36 mouse cellular contexts compared by ENCODE assay signal in genomic region chr14:20828524-20828923, GRCm38 (mm10). TPM values are rescaled to one million over a fixed set of nuclear protein-coding genes. Genes with fewer than 3 reads are reported as not detected.
DNase-seq lines count a peak whose midpoint lies in the region; ATAC-seq and TF ChIP-seq lines count a peak whose summit lies in the region.
"Had no signal": no experiment of that assay in that cellular context is flagged by ENCODE, and none has a peak within 500 bp of the region (broad histone marks: within the 10 kb centered on the region; RNA-seq: fewer than 3 reads in every experiment).

No protein-coding gene starts in this region.

- intact Hi-C loops in gastrocnemius, adult 2 months (cut with DNase I) = no loop called here

- 55% methylated on average over 3 of the region's 3 CpGs for WGBS in thymus, adult 2 months
- WGBS in forebrain, embryonic 16.5 days = 90% methylated on average over 3 of the region's 3 CpGs

- ATAC-seq in forebrain, embryonic 16.5 days = no peak
- ATAC-seq: forebrain, postnatal 0 days; hindbrain, postnatal 0 days; intestine, embryonic 16.5 days; midbrain, embryonic 16.5 days had no signal

- H3K9ac ChIP-seq in forebrain, embryonic 16.5 days (replicated peaks; ENCODE audit: low read depth, low read length) = no peak overlapping the region
- H3K9ac ChIP-seq: embryonic facial prominence, embryonic 13.5 days; forebrain, postnatal 0 days; heart, embryonic 15.5 days; hindbrain, embryonic 12.5 days; limb, embryonic 12.5 days; liver, embryonic 15.5 days; lung, embryonic 14.5 days; neural tube, embryonic 13.5 days had no signal

- no peak for TF ChIP-seq POLR2A in thymus, adult 2 months (IDR thresholded peaks at IDR 0.05; ENCODE audit: control insufficient read depth, extremely low read depth, insufficient read depth, low read length, poor library complexity)
- TF ChIP-seq POLR2A in embryonic fibroblast, embryonic 13.5 days (IDR thresholded peaks at IDR 0.05; ENCODE audit: low read depth, low read length) = no peak

- peaks cover 4% of the 10 kb centered on the region for H3K4me1 ChIP-seq in thymus, adult 2 months (replicated peaks; ENCODE audit: control insufficient read depth, insufficient read depth, low read length)
- H3K4me1 ChIP-seq in embryonic fibroblast, embryonic 13.5 days (ENCODE audit: control insufficient read depth, insufficient read depth, low read length) = peaks cover 9% of the 10 kb centered on the region
- no peaks in the 10 kb centered on the region for H3K4me1 ChIP-seq in forebrain, embryonic 16.5 days (replicated peaks; ENCODE audit: control insufficient read depth, insufficient read depth, low read length)
- H3K4me1 ChIP-seq: hindbrain, embryonic 12.5 days; liver, embryonic 15.5 days; neural tube, embryonic 13.5 days had no signal

- no peak overlapping the region for H3K4me2 ChIP-seq in forebrain, embryonic 16.5 days (ENCODE audit: low read length)
- H3K4me2 ChIP-seq: embryonic facial prominence, embryonic 13.5 days; heart, embryonic 15.5 days; hindbrain, embryonic 12.5 days; limb, embryonic 12.5 days; lung, embryonic 14.5 days; midbrain, embryonic 11.5 days; neural tube, embryonic 13.5 days had no signal

- TF ChIP-seq CTCF in gastrocnemius, adult 2 months (IDR thresholded peaks at IDR 0.05) = no peak
- no peak for TF ChIP-seq CTCF in thymus, adult 2 months (IDR thresholded peaks at IDR 0.05; ENCODE audit: borderline replicate concordance, control insufficient read depth, extremely low read depth, insufficient read depth, low read length, poor library complexity)
- TF ChIP-seq CTCF in embryonic fibroblast, embryonic 13.5 days (IDR thresholded peaks at IDR 0.05; ENCODE audit: borderline replicate concordance, insufficient read depth, low read length) = no peak

- peak overlapping the region; percentile 72 for H3K27ac ChIP-seq in gastrocnemius, adult 2 months
- H3K27ac ChIP-seq in thymus, adult 2 months (ENCODE audit: control insufficient read depth, insufficient read depth, low read length) = no peak overlapping the region
- 0 out of 2 replicates have a peak overlapping the region, but pooled peaks have one; percentile 36 for H3K27ac ChIP-seq in embryonic fibroblast, embryonic 13.5 days (ENCODE audit: insufficient read depth, low read length)
- H3K27ac ChIP-seq in forebrain, embryonic 16.5 days (ENCODE audit: low read length) = no peak overlapping the region
- H3K27ac ChIP-seq: embryonic facial prominence, embryonic 13.5 days; heart, embryonic 10.5 days; hindbrain, embryonic 12.5 days; hindbrain, postnatal 0 days; limb, embryonic 12.5 days; neural tube, embryonic 13.5 days; stomach, postnatal 0 days had no signal

- no peak overlapping the region for H3K4me3 ChIP-seq in gastrocnemius, adult 2 months
- H3K4me3 ChIP-seq in thymus, adult 2 months (ENCODE audit: control insufficient read depth, insufficient read depth, low read length) = no peak overlapping the region
- H3K4me3 ChIP-seq in embryonic fibroblast, embryonic 13.5 days (ENCODE audit: insufficient read depth, low read length) = no peak overlapping the region
- H3K4me3 ChIP-seq in forebrain, embryonic 16.5 days (replicated peaks; ENCODE audit: low read length) = no peak overlapping the region
- H3K4me3 ChIP-seq: embryonic facial prominence, embryonic 13.5 days; erythroblast, embryonic 14.5 days; heart, embryonic 10.5 days; heart, embryonic 15.5 days; hindbrain, embryonic 12.5 days; limb, embryonic 12.5 days; liver, embryonic 15.5 days; myocyte; neural tube, embryonic 13.5 days had no signal

- H3K9me3 ChIP-seq in forebrain, embryonic 16.5 days (ENCODE audit: control insufficient read depth, low read length) = no peaks in the 10 kb centered on the region
- H3K9me3 ChIP-seq: embryonic facial prominence, embryonic 13.5 days; heart, embryonic 10.5 days; heart, embryonic 15.5 days; hindbrain, embryonic 12.5 days; limb, embryonic 12.5 days; liver, embryonic 15.5 days; neural tube, embryonic 13.5 days had no signal

- no peak for DNase-seq in gastrocnemius, adult 2 months
- DNase-seq in gastrocnemius, adult 18-20 months (ENCODE audit: low spot score) = no peak
- peak; percentile 11 for DNase-seq in thymus, postnatal 0 days (ENCODE audit: low spot score)
- no peak for DNase-seq in thymus, adult 2 months
- no peak for DNase-seq in layer of hippocampus, adult 8-10 months (ENCODE audit: low spot score in 2 of 2)
- no peak for DNase-seq in ovary, postnatal 14 days (ENCODE audit: low spot score)
- DNase-seq: adrenal gland, adult 8-10 months; cerebellum, adult 11 months; cerebellum, adult 9-10 months; forebrain, postnatal 0 days; gastrocnemius, postnatal 14 days; kidney, adult 8-10 months; kidney, postnatal 4 days; layer of hippocampus, adult 9-11 months; lung, embryonic 14.5 days; lung, postnatal 14 days; retina, postnatal 1 day; right cerebral cortex, postnatal 14 days; thymus, adult 18-20 months; thymus, postnatal 4 days had no signal

- no peaks in the 10 kb centered on the region for H3K36me3 ChIP-seq in thymus, adult 2 months (ENCODE audit: control insufficient read depth, insufficient read depth, low read length)
- no peaks in the 10 kb centered on the region for H3K36me3 ChIP-seq in forebrain, embryonic 16.5 days (ENCODE audit: control insufficient read depth, insufficient read depth)
- H3K36me3 ChIP-seq: embryonic facial prominence, embryonic 13.5 days; heart, embryonic 10.5 days; heart, embryonic 15.5 days; hindbrain, embryonic 12.5 days; limb, embryonic 12.5 days; liver, embryonic 15.5 days; neural tube, embryonic 13.5 days had no signal

- H3K27me3 ChIP-seq in thymus, adult 2 months (ENCODE audit: control insufficient read depth, insufficient read depth, low read length) = no peaks in the 10 kb centered on the region
- no peaks in the 10 kb centered on the region for H3K27me3 ChIP-seq in forebrain, embryonic 16.5 days (replicated peaks; ENCODE audit: control insufficient read depth, insufficient read depth, low read length)
- H3K27me3 ChIP-seq: embryonic facial prominence, embryonic 13.5 days; heart, embryonic 15.5 days; hindbrain, embryonic 12.5 days; limb, embryonic 12.5 days; neural tube, embryonic 13.5 days had no signal

RNA-seq across cellular contexts. Expression of gene Plau, which starts 7.9 kb away (rescaled TPM):
- total RNA-seq in gastrocnemius, adult 2 months (2021) = 10 to 100 TPM; 17.2 to 28.5 TPM
- 10 to 100 TPM; 13.6 to 29.2 TPM for total RNA-seq in gastrocnemius, adult 18-20 months (2021)
- 3.5 and 3.7 TPM in 2 replicates for polyA plus RNA-seq in thymus, postnatal 0 days (2015; fragmentation: Nextera tagmentation; extraction: Ambion mirVana)
- polyA plus RNA-seq in thymus, adult 2 months (2012; rRNA removed) = 5.6 and 6.4 TPM in 2 replicates
- polyA plus RNA-seq in embryonic fibroblast, embryonic 13.5 days (2011; ENCODE audit: insufficient read length, low read depth, missing spikeins) = 75.9 and 142 TPM in 2 replicates
- 0.33 and 0.50 TPM in 2 replicates for polyA plus RNA-seq in forebrain, embryonic 16.5 days (2015; fragmentation: Nextera tagmentation; extraction: Ambion mirVana)
- total RNA-seq in layer of hippocampus, adult 8-10 months (2022) = 10 to 100 TPM in 2 of 4 experiments, 1 to 10 TPM in 2; 4.1 to 26.9 (median 12.8) TPM
- polyA plus RNA-seq: erythroblast, embryonic 14.5 days had no signal

RNA-seq across cellular contexts. Expression of gene Camk2g, which starts 34.6 kb away (rescaled TPM):
- total RNA-seq in gastrocnemius, adult 2 months (2021) = 100 to 1,000 TPM; 162 to 163 TPM
- total RNA-seq in gastrocnemius, adult 18-20 months (2021) = 100 to 1,000 TPM; 168 to 192 TPM
- polyA plus RNA-seq in thymus, postnatal 0 days (2015; fragmentation: Nextera tagmentation; extraction: Ambion mirVana) = 53.2 and 56.4 TPM in 2 replicates
- polyA plus RNA-seq in thymus, adult 2 months (2012; rRNA removed) = 36.4 and 42.3 TPM in 2 replicates
- 105 and 138 TPM in 2 replicates for polyA plus RNA-seq in embryonic fibroblast, embryonic 13.5 days (2011; ENCODE audit: insufficient read length, low read depth, missing spikeins)
- 123 and 127 TPM in 2 replicates for polyA plus RNA-seq in forebrain, embryonic 16.5 days (2015; fragmentation: Nextera tagmentation; extraction: Ambion mirVana)
- total RNA-seq in layer of hippocampus, adult 8-10 months (2022) = 100 to 1,000 TPM; 247 to 278 (median 262) TPM

Comparison
In these comparisons a context has a peak if more than half of its experiments do, and no peak if none do; other contexts are left out.
1. H3K27ac ChIP-seq: peak in gastrocnemius, adult 2 months (single experiment) and embryonic fibroblast, embryonic 13.5 days (single experiment); none in thymus, adult 2 months (single experiment) and forebrain, embryonic 16.5 days (single experiment).
2. RNA of gene Plau, which starts 7.9 kb away (polyA plus RNA-seq): 75.9 to 142 TPM in embryonic fibroblast, embryonic 13.5 days; 5.6 to 6.4 TPM in thymus, adult 2 months, 3.5 to 3.7 TPM in thymus, postnatal 0 days and 0.33 to 0.50 TPM in forebrain, embryonic 16.5 days; every median in the first group is over 10 times any median in the second.